Mouse (Mus musculus) cerebellum, adult 2 months (tissue): ENCODE measurements around the gene Ube4b.

Experiments
- CTCF ChIP-seq: fragments of 200-500 bp; IDR thresholded peaks from 2 replicates; pipeline ENCODE4 v1.5.1; 2011; ENCODE audit warnings: low read depth, mild to moderate bottlenecking, control low read depth, low read length, moderate library complexity, borderline replicate concordance; ENCODE audit not compliant: insufficient read depth
- POLR2A ChIP-seq: fragments of 200-500 bp; IDR thresholded peaks from 2 replicates; pipeline ENCODE4 v1.6.1; 2011; ENCODE audit warnings: low read length, control low read depth, borderline replicate concordance; ENCODE audit not compliant: insufficient read depth

DNA sequence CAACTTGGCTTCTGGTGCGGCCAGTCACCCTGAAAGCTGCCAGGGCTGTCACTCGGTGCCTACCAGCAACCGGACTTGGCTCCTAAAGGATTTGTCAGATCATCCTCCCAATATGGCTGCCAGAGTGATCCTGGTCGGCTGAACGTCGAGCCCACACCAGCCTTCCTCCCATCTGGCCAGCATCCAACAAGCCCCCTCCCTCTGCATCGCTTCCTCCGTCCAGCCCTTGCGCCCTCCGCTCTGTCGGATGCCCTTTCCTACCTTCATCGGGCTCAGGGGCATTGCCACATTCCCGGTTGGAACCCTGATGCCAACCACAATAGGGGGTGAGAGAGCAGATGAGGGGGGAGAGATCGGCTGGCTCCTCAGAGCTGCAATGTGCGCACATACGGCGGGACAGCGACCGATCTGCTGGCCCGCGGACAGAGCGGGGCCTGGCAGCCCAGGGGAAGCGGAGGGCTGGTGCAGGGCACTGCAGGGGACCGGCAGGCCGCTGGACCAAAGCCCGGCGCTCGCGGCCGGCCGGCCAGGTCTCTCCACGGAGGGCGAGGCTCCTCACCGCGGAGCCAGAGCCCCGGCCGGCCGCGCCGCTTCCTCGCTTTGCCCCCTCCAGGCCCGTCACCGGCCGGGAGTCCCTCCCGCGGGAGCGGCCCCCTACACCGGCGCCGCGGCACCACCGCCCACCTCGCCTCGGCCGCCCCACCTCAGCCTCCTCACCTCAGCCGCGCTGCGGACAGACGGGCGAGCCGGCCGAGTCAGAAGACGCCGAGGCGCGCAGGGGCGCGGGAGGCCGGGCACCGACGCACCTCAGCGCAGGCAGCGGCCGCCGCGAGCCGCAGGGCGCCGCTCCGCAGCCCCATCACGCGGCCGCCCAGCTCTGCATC is 119.6 kb downstream of the Ube4b start:
- no peak; the same call in 1 of the 2 replicates for TF ChIP-seq POLR2A
- no peak for TF ChIP-seq CTCF
